Mouse (Mus musculus): ENCODE measurements around the gene Tnf. TPM values are rescaled to one million over a fixed set of nuclear protein-coding genes. Genes with fewer than 3 reads are reported as not detected.

The Tnf gene
- polyA plus RNA-seq, 1 experiment from 2014 or later, result 0.20 TPM

DNA sequence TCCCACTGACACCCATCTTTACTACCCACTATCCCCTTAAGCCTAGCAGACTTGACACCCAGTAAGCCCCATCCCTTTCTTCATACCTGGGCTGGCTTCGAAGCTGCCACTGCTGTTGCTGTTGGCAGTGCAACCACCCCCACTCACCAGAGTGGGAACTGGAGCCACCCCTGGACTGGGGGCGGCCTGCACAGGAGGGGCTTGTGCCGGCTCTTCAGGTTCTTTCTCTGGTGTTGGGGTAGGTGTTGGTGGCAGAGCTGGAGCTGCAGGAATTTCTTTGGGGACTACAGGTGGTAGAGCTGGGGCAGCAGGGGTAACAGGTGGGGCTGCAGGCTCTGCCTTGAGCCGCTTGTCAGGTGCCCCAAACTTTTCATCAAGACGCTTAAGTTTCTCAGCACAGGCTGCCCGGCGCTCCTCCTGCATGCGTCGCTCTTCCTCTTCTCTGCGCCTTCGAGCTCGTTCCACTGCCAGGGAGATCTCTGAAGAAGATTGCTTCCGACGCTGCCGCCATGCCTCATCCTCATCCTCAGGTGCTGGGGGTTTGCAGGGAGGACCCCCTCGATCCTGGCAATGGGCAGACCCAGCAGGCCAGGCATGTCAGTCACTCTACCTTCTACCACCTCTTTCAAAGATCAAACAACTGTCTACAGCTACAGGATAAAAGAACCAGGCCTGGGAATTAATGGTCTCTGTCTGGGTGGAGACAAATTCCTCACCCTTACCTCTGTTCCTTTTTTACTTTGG lies 42.8 kb downstream of the Tnf start:
- no peaks in the 10 kb centered on the region for H3K9me3 ChIP-seq (ENCODE audit: control insufficient read depth, low read depth, low read length)
- no peak overlapping the region for H3K4me2 ChIP-seq (replicated peaks; ENCODE audit: low read depth, low read length)
- no peak overlapping the region for H3K4me3 ChIP-seq (ENCODE audit: low read depth, low read length)
- no peak overlapping the region for H3K9ac ChIP-seq (replicated peaks; ENCODE audit: low read depth, low read length)
- 90% methylated on average over 16 of the region's 16 CpGs for WGBS
- H3K27ac ChIP-seq (ENCODE audit: low read length), result no peak overlapping the region
- no peaks in the 10 kb centered on the region for H3K27me3 ChIP-seq (ENCODE audit: control insufficient read depth, insufficient read depth, low read length)
- peaks cover 83% of the 10 kb centered on the region for H3K36me3 ChIP-seq (ENCODE audit: control insufficient read depth, insufficient read depth, low read length)
- peaks cover 12% of the 10 kb centered on the region for H3K4me1 ChIP-seq (ENCODE audit: control insufficient read depth, insufficient read depth, low read length)
- no peak for ATAC-seq (ENCODE audit: insufficient number of reproducible peaks, insufficient read depth, low FRiP score, low read depth)

DNA sequence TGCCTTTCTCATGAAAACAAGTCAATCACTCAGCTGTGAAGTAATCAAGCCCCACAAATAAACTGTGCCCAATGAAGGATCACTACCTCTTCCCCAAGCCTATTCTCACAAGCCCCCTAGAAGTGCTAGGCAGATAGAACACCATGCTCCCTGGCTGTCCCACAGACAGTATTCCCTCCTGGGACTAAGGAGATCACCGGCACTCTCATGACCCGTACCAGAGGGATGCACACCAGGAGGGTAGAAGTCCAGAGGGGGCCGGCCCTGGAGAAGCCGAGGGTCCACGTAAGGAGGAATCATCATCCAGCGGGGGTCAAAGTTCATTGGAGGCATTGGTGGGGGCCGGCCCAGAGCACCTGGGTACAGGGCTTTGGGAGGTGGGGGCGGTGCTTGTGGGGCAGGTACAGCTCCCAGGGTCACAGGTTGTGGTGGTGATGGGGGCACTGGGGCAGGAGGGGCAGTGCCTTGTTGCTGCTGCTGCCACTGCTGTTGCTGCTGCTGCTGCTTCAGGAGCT lies 44.1 kb downstream of the Tnf start:
- Histone ChIP-seq H3K9ac (replicated peaks; ENCODE audit: low read depth, low read length) (no peak overlapping the region), H3K4me2 (replicated peaks; ENCODE audit: low read depth, low read length) (no peak overlapping the region), H3K27ac (ENCODE audit: low read length) (no peak overlapping the region), H3K4me3 (ENCODE audit: low read depth, low read length) (no peak overlapping the region), H3K27me3 (ENCODE audit: control insufficient read depth, insufficient read depth, low read length) (no peaks in the 10 kb centered on the region), H3K9me3 (ENCODE audit: control insufficient read depth, low read depth, low read length) (no peaks in the 10 kb centered on the region), H3K36me3 (ENCODE audit: control insufficient read depth, insufficient read depth, low read length) (peaks cover 97% of the 10 kb centered on the region), H3K4me1 (ENCODE audit: control insufficient read depth, insufficient read depth, low read length) (peaks cover 9% of the 10 kb centered on the region)
- ATAC-seq (ENCODE audit: insufficient number of reproducible peaks, insufficient read depth, low FRiP score, low read depth), result no peak
- WGBS, result 87% methylated on average over 8 of the region's 8 CpGs

GRCm38 (mm10) chr17:35157254-35157653 lies 44.6 kb downstream of the Tnf start:
- H3K27ac ChIP-seq (ENCODE audit: low read length), result no peak overlapping the region
- no peaks in the 10 kb centered on the region for H3K9me3 ChIP-seq (ENCODE audit: control insufficient read depth, low read depth, low read length)
- peaks cover 100% of the 10 kb centered on the region for H3K36me3 ChIP-seq (ENCODE audit: control insufficient read depth, insufficient read depth, low read length)
- ATAC-seq (ENCODE audit: insufficient number of reproducible peaks, insufficient read depth, low FRiP score, low read depth), result no peak
- no peaks in the 10 kb centered on the region for H3K27me3 ChIP-seq (ENCODE audit: control insufficient read depth, insufficient read depth, low read length)
- H3K4me2 ChIP-seq (replicated peaks; ENCODE audit: low read depth, low read length), result no peak overlapping the region
- H3K9ac ChIP-seq (replicated peaks; ENCODE audit: low read depth, low read length), result no peak overlapping the region
- WGBS, result 89% methylated on average over 8 of the region's 8 CpGs
- no peak overlapping the region for H3K4me3 ChIP-seq (ENCODE audit: low read depth, low read length)
- peaks cover 4% of the 10 kb centered on the region; the same call in 1 of the 2 replicates for H3K4me1 ChIP-seq (ENCODE audit: control insufficient read depth, insufficient read depth, low read length)

- Histone ChIP-seq H3K4me2 (replicated peaks; ENCODE audit: low read depth, low read length) (no peak overlapping the region), H3K4me3 (ENCODE audit: low read depth, low read length) (no peak overlapping the region), H3K27me3 (ENCODE audit: control insufficient read depth, insufficient read depth, low read length) (no peaks in the 10 kb centered on the region), H3K9me3 (ENCODE audit: control insufficient read depth, low read depth, low read length) (no peaks in the 10 kb centered on the region), H3K27ac (ENCODE audit: low read length) (no peak overlapping the region), H3K36me3 (ENCODE audit: control insufficient read depth, insufficient read depth, low read length) (peaks cover 99% of the 10 kb centered on the region), H3K4me1 (ENCODE audit: control insufficient read depth, insufficient read depth, low read length) (no peaks in the 10 kb centered on the region), H3K9ac (replicated peaks; ENCODE audit: low read depth, low read length) (no peak overlapping the region)
- ATAC-seq (ENCODE audit: insufficient number of reproducible peaks, insufficient read depth, low FRiP score, low read depth), result no peak
- 91% methylated on average over 33 of the region's 33 CpGs for WGBS
Observed at GRCm38 (mm10) chr17:35156461-35157200, 45.2 kb downstream of the Tnf start.

- Histone ChIP-seq H3K36me3 (ENCODE audit: control insufficient read depth, insufficient read depth, low read length) (peaks cover 96% of the 10 kb centered on the region), H3K4me2 (replicated peaks; ENCODE audit: low read depth, low read length) (no peak overlapping the region), H3K4me1 (ENCODE audit: control insufficient read depth, insufficient read depth, low read length) (no peaks in the 10 kb centered on the region), H3K9ac (replicated peaks; ENCODE audit: low read depth, low read length) (no peak overlapping the region), H3K27me3 (ENCODE audit: control insufficient read depth, insufficient read depth, low read length) (no peaks in the 10 kb centered on the region), H3K27ac (ENCODE audit: low read length) (no peak overlapping the region), H3K4me3 (ENCODE audit: low read depth, low read length) (no peak overlapping the region), H3K9me3 (ENCODE audit: control insufficient read depth, low read depth, low read length) (no peaks in the 10 kb centered on the region)
- no peak for ATAC-seq (ENCODE audit: insufficient number of reproducible peaks, insufficient read depth, low FRiP score, low read depth)
- 87% methylated on average over 12 of the region's 12 CpGs for WGBS
Observed at GRCm38 (mm10) chr17:35155451-35155850, 46.4 kb downstream of the Tnf start.

DNA sequence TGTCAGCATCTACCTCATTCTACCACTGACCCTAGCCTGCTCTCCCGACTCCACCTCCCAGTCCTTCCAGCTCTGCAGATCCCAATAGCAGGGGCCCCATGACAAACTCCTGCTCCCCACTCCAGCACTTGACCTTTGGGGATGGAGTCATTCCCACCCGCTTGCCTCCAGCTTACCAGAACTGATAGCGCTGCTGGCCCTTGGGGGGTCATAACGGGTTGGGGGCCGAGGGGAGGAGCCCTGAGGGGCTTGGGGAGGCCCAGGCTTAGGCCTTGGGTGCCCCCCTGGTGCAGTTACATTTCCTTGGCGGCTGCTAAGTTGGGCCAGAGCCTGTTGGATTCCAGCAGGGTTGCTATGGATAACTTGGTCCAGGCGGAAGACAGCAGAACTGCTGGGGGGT lies 47.2 kb downstream of the Tnf start:
- Histone ChIP-seq H3K4me3 (ENCODE audit: low read depth, low read length) (no peak overlapping the region), H3K27me3 (ENCODE audit: control insufficient read depth, insufficient read depth, low read length) (no peaks in the 10 kb centered on the region), H3K27ac (ENCODE audit: low read length) (no peak overlapping the region), H3K9ac (replicated peaks; ENCODE audit: low read depth, low read length) (no peak overlapping the region), H3K4me2 (replicated peaks; ENCODE audit: low read depth, low read length) (no peak overlapping the region), H3K4me1 (ENCODE audit: control insufficient read depth, insufficient read depth, low read length) (no peaks in the 10 kb centered on the region), H3K36me3 (ENCODE audit: control insufficient read depth, insufficient read depth, low read length) (peaks cover 96% of the 10 kb centered on the region), H3K9me3 (ENCODE audit: control insufficient read depth, low read depth, low read length) (no peaks in the 10 kb centered on the region)
- ATAC-seq (ENCODE audit: insufficient number of reproducible peaks, insufficient read depth, low FRiP score, low read depth), result no peak
- 81% methylated on average over 7 of the region's 7 CpGs for WGBS

DNA sequence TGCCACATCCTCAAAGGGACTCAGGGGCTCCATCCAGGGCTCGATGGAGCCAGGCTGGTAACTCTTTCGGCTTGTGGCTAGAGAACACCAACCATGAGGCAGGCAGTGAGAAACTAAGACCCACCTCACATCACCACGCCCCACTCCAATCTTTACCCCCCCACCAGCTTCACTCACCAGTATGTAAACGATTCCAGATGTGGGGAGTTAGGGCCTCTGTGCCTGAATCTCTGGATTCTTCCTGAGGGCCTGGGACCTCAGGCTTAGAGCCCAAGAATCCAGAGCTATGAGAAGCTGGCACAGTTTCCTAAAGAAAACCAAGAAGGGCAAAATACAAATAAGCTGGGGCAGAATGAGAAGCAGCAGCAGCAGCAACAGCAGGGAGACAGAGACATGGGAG lies 47.9 kb downstream of the Tnf start:
- Histone ChIP-seq H3K9me3 (ENCODE audit: control insufficient read depth, low read depth, low read length) (no peaks in the 10 kb centered on the region), H3K9ac (replicated peaks; ENCODE audit: low read depth, low read length) (no peak overlapping the region), H3K4me3 (ENCODE audit: low read depth, low read length) (no peak overlapping the region), H3K27me3 (ENCODE audit: control insufficient read depth, insufficient read depth, low read length) (no peaks in the 10 kb centered on the region), H3K4me2 (replicated peaks; ENCODE audit: low read depth, low read length) (no peak overlapping the region), H3K4me1 (ENCODE audit: control insufficient read depth, insufficient read depth, low read length) (no peaks in the 10 kb centered on the region), H3K36me3 (ENCODE audit: control insufficient read depth, insufficient read depth, low read length) (peaks cover 96% of the 10 kb centered on the region), H3K27ac (ENCODE audit: low read length) (no peak overlapping the region)
- ATAC-seq (ENCODE audit: insufficient number of reproducible peaks, insufficient read depth, low FRiP score, low read depth), result no peak
- WGBS, result 81% methylated on average over 4 of the region's 4 CpGs

DNA sequence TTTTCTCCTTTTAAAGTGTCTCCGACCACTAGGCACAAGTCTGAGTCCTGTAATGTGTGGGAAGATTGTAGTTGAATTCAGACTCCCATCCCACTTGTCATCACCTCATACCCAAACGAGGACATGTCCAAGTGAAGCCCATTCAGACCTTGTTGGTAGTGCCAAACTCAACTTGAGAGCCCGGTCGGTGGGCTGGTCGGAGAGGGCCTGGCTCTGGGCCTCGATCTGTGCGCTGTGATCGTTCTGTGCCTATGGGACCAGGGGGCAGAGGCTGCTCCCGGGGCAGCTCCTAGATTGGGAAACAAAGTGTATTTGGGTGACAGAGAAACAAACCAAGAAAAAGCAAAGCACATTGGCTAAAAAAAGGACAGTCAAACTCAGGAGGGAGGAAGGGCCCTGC lies 48.7 kb downstream of the Tnf start:
- H3K4me2 ChIP-seq (replicated peaks; ENCODE audit: low read depth, low read length), result no peak overlapping the region
- H3K4me1 ChIP-seq (ENCODE audit: control insufficient read depth, insufficient read depth, low read length), result no peaks in the 10 kb centered on the region
- H3K36me3 ChIP-seq (ENCODE audit: control insufficient read depth, insufficient read depth, low read length), result peaks cover 96% of the 10 kb centered on the region
- no peak for ATAC-seq (ENCODE audit: insufficient number of reproducible peaks, insufficient read depth, low FRiP score, low read depth)
- H3K9ac ChIP-seq (replicated peaks; ENCODE audit: low read depth, low read length), result no peak overlapping the region
- no peak overlapping the region for H3K27ac ChIP-seq (ENCODE audit: low read length)
- no peaks in the 10 kb centered on the region for H3K27me3 ChIP-seq (ENCODE audit: control insufficient read depth, insufficient read depth, low read length)
- 87% methylated on average over 9 of the region's 9 CpGs for WGBS
- no peak overlapping the region for H3K4me3 ChIP-seq (ENCODE audit: low read depth, low read length)
- H3K9me3 ChIP-seq (ENCODE audit: control insufficient read depth, low read depth, low read length), result no peaks in the 10 kb centered on the region

Data from stomach, embryonic 14.5 days (tissue).